Mouse (Mus musculus): ENCODE measurements around the gene Tas1r3.

DNA sequence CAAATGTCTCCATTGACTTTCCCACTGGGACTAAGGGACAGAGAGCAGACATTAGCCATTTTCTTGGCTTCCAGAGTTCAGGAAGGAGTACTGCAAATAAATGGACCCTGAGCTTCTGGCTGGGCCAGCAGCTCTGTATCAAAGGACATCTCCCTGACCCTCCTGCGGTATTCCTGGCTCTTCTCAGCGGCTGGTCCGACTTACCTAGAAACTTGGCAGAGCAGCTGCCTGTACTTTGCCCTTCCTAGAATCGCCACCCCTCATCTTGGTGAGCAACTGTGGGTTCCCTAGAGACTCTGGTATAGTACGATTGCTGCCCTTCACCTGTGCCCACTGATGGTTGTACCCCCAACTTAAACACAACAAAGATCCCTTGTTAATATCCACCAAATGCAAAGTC is 19.9 kb downstream of the Tas1r3 start:
- TF ChIP-seq CTCF (conservative IDR thresholded peaks at IDR 0.05; ENCODE audit: low read length): no peak
- TF ChIP-seq POU5F1 (IDR thresholded peaks at IDR 0.05; ENCODE audit: borderline replicate concordance, low read length): no peak
